In the genomic region with DNA sequence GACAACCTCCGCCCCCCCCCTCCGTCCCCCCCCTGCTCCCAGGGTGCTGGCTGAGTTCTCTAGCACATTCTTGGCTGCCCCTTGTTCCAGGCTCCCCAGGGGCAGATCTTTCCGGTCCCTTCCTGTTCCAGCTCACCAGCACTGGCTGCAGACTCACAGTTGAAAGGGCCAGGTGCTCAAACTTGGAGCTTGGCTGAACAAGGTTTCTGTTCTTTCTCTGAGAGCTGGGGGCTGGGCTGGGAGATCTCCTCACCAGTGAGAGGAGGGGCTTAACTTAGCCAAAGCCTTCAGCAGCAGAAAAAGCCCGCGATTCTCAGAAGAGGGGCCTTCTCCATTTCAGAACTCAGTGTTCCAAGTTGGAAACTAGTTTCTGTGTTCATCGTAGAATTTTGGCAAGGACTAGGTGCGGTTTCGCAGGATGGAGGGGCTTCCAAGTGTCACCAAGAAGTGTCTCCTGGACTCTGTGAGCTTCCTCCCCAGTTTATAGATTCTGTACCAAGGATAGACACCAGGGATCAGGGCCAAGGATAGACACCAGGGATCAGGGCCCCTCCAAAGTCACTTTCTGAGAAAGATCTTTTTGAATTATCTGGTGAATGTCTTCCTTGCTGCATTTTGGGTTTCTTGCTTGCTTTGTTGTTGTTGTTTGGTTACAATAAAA, we compare ENCODE assay signal across 9 mouse cellular contexts. TPM values are rescaled to one million over a fixed set of nuclear protein-coding genes. Genes with fewer than 3 reads are reported as not detected.
DNase-seq lines count a peak whose midpoint lies in the region; ATAC-seq lines count a peak whose summit lies in the region.
"Had no signal": no experiment of that assay in that cellular context is flagged by ENCODE, and none has a peak within 500 bp of the region (broad histone marks: within the 10 kb centered on the region; RNA-seq: fewer than 3 reads in every experiment).

No protein-coding gene starts in this region.

- DNase-seq in midbrain, embryonic 11.5 days (ENCODE audit: low spot score, missing footprints) = peak; percentile 86
- DNase-seq in adrenal gland, postnatal 36 days = peak; percentile 44 to 56
- peak; percentile 77 for DNase-seq in gastrocnemius, postnatal 14 days
- DNase-seq in thymus, postnatal 25 days = peak; percentile 71
- no peak for DNase-seq in cerebellum, adult 9-11 months

- H3K36me3 ChIP-seq in midbrain, embryonic 11.5 days (ENCODE audit: control insufficient read depth, insufficient read depth, low read length) = no peaks in the 10 kb centered on the region
- no peaks in the 10 kb centered on the region for H3K36me3 ChIP-seq in midbrain, embryonic 16.5 days (ENCODE audit: control insufficient read depth, insufficient read depth, low read length)
- no peaks in the 10 kb centered on the region for H3K36me3 ChIP-seq in intestine, embryonic 16.5 days (ENCODE audit: control insufficient read depth, insufficient read depth, low read length)
- no peaks in the 10 kb centered on the region for H3K36me3 ChIP-seq in lung, embryonic 16.5 days (ENCODE audit: control insufficient read depth, insufficient read depth, low read length)
- H3K36me3 ChIP-seq: neural tube, embryonic 12.5 days had no signal

- H3K9ac ChIP-seq in midbrain, embryonic 11.5 days (ENCODE audit: low read length) = no peak overlapping the region
- H3K9ac ChIP-seq in midbrain, embryonic 16.5 days (ENCODE audit: low read depth, low read length) = no peak overlapping the region
- H3K9ac ChIP-seq in intestine, embryonic 16.5 days (ENCODE audit: low read depth, low read length) = no peak overlapping the region
- H3K9ac ChIP-seq in lung, embryonic 16.5 days (ENCODE audit: low read length) = peak overlapping the region; percentile 42; the same call in 1 of the 2 replicates
- H3K9ac ChIP-seq: neural tube, embryonic 12.5 days had no signal

- H3K4me3 ChIP-seq in midbrain, embryonic 11.5 days (ENCODE audit: low read depth, low read length) = no peak overlapping the region
- H3K4me3 ChIP-seq in midbrain, embryonic 16.5 days (ENCODE audit: low read depth, low read length) = no peak overlapping the region
- no peak overlapping the region for H3K4me3 ChIP-seq in intestine, embryonic 16.5 days (ENCODE audit: low read length)
- no peak overlapping the region; the same call in 1 of the 2 replicates for H3K4me3 ChIP-seq in lung, embryonic 16.5 days (ENCODE audit: low read length)
- H3K4me3 ChIP-seq: neural tube, embryonic 12.5 days had no signal

- intact Hi-C loops in gastrocnemius, postnatal 14 days (cut with DNase I; ENCODE audit: low total_unique reads) = no loop called here

- H3K27me3 ChIP-seq in midbrain, embryonic 11.5 days (ENCODE audit: control insufficient read depth, insufficient read depth, low read length) = no peaks in the 10 kb centered on the region
- H3K27me3 ChIP-seq in midbrain, embryonic 16.5 days (ENCODE audit: control insufficient read depth, insufficient read depth, low read depth, low read length) = no peaks in the 10 kb centered on the region
- H3K27me3 ChIP-seq in intestine, embryonic 16.5 days (replicated peaks; ENCODE audit: control insufficient read depth, insufficient read depth, low read length) = no peaks in the 10 kb centered on the region
- no peaks in the 10 kb centered on the region for H3K27me3 ChIP-seq in lung, embryonic 16.5 days (ENCODE audit: control insufficient read depth, insufficient read depth, low read depth, low read length)
- H3K27me3 ChIP-seq: neural tube, embryonic 12.5 days had no signal

- H3K4me2 ChIP-seq in midbrain, embryonic 11.5 days = no peak overlapping the region
- H3K4me2 ChIP-seq in midbrain, embryonic 16.5 days (ENCODE audit: low read length) = no peak overlapping the region
- H3K4me2 ChIP-seq in intestine, embryonic 16.5 days (ENCODE audit: low read depth, low read length) = no peak overlapping the region
- H3K4me2 ChIP-seq in lung, embryonic 16.5 days (ENCODE audit: low read depth, low read length) = peak overlapping the region; percentile 29
- H3K4me2 ChIP-seq: neural tube, embryonic 12.5 days had no signal

- no peak for ATAC-seq in midbrain, embryonic 11.5 days (ENCODE audit: low FRiP score)
- ATAC-seq in midbrain, embryonic 16.5 days = no peak
- ATAC-seq in intestine, embryonic 16.5 days = peak; percentile 73
- ATAC-seq in lung, embryonic 16.5 days (ENCODE audit: low read depth) = peak; percentile 93

- no peaks in the 10 kb centered on the region for H3K9me3 ChIP-seq in midbrain, embryonic 11.5 days (ENCODE audit: control insufficient read depth, low read length)
- no peaks in the 10 kb centered on the region for H3K9me3 ChIP-seq in midbrain, embryonic 16.5 days (replicated peaks; ENCODE audit: control insufficient read depth, low read length, poor library complexity, severe bottlenecking)
- H3K9me3 ChIP-seq in intestine, embryonic 16.5 days (ENCODE audit: control insufficient read depth, low read length) = no peaks in the 10 kb centered on the region
- no peaks in the 10 kb centered on the region for H3K9me3 ChIP-seq in lung, embryonic 16.5 days (ENCODE audit: control insufficient read depth, low read length)
- H3K9me3 ChIP-seq: neural tube, embryonic 12.5 days had no signal

- H3K4me1 ChIP-seq in midbrain, embryonic 11.5 days (ENCODE audit: control insufficient read depth, insufficient read depth, low read length) = no peaks in the 10 kb centered on the region; the same call in 1 of the 2 replicates
- no peaks in the 10 kb centered on the region for H3K4me1 ChIP-seq in midbrain, embryonic 16.5 days (ENCODE audit: control insufficient read depth, insufficient read depth, low read length)
- H3K4me1 ChIP-seq in intestine, embryonic 16.5 days (ENCODE audit: control insufficient read depth, insufficient read depth, low read length) = peaks cover 9% of the 10 kb centered on the region
- H3K4me1 ChIP-seq in lung, embryonic 16.5 days (replicated peaks; ENCODE audit: control insufficient read depth, insufficient read depth, low read length) = peaks cover 16% of the 10 kb centered on the region

- H3K27ac ChIP-seq in midbrain, embryonic 11.5 days (ENCODE audit: low read depth, low read length) = no peak overlapping the region
- no peak overlapping the region for H3K27ac ChIP-seq in midbrain, embryonic 16.5 days (ENCODE audit: low read length)
- peak overlapping the region; percentile 11; the same call in 1 of the 2 replicates for H3K27ac ChIP-seq in intestine, embryonic 16.5 days (ENCODE audit: low read length)
- peak overlapping the region; percentile 83 for H3K27ac ChIP-seq in lung, embryonic 16.5 days (ENCODE audit: low read length)
- H3K27ac ChIP-seq: neural tube, embryonic 12.5 days had no signal

- WGBS in midbrain, embryonic 11.5 days = 26% methylated on average over 8 of the region's 8 CpGs
- 30% methylated on average over 7 of the region's 8 CpGs for WGBS in midbrain, embryonic 16.5 days
- WGBS in intestine, embryonic 16.5 days = 34% methylated on average over 8 of the region's 8 CpGs
- WGBS in lung, embryonic 16.5 days = 12% methylated on average over 7 of the region's 8 CpGs

RNA-seq across cellular contexts. Expression of a gene that starts 29.2 kb away (rescaled TPM):
- polyA plus RNA-seq in midbrain, embryonic 11.5 days (2014; fragmentation: Nextera tagmentation; extraction: Ambion mirVana) = 8.7 and 9.9 TPM in 2 replicates
- 6.6 and 6.8 TPM in 2 replicates for polyA plus RNA-seq in midbrain, embryonic 16.5 days (2015; fragmentation: Nextera tagmentation; extraction: Ambion mirVana)
- total RNA-seq in adrenal gland, postnatal 36 days (2021) = 10 to 100 TPM in 1 of 2 experiments, 1 to 10 TPM in 1; 5.7 to 12.0 TPM
- total RNA-seq in gastrocnemius, postnatal 14 days (2021) = 1 to 10 TPM; 6.0 to 8.2 TPM
- 5.8 and 6.4 TPM in 2 replicates for polyA plus RNA-seq in intestine, embryonic 16.5 days (2015; fragmentation: Nextera tagmentation; extraction: Ambion mirVana)
- 9.7 and 11.8 TPM in 2 replicates for polyA plus RNA-seq in lung, embryonic 16.5 days (2015; fragmentation: Nextera tagmentation; extraction: Ambion mirVana)

RNA-seq across cellular contexts. Expression of a gene that starts 52.2 kb away (rescaled TPM):
- polyA plus RNA-seq in midbrain, embryonic 11.5 days (2014; fragmentation: Nextera tagmentation; extraction: Ambion mirVana) = 55.9 and 60.1 TPM in 2 replicates
- polyA plus RNA-seq in midbrain, embryonic 16.5 days (2015; fragmentation: Nextera tagmentation; extraction: Ambion mirVana) = 39.0 and 46.5 TPM in 2 replicates
- total RNA-seq in adrenal gland, postnatal 36 days (2021) = 10 to 100 TPM; 49.4 to 51.0 TPM
- 10 to 100 TPM; 19.6 to 21.1 TPM for total RNA-seq in gastrocnemius, postnatal 14 days (2021)
- 26.9 and 31.5 TPM in 2 replicates for polyA plus RNA-seq in intestine, embryonic 16.5 days (2015; fragmentation: Nextera tagmentation; extraction: Ambion mirVana)
- polyA plus RNA-seq in lung, embryonic 16.5 days (2015; fragmentation: Nextera tagmentation; extraction: Ambion mirVana) = 54.2 and 57.1 TPM in 2 replicates

Comparison
In these comparisons a context has a peak if more than half of its experiments do, and no peak if none do; other contexts are left out.
1. ATAC-seq: peak in intestine, embryonic 16.5 days (single experiment) and lung, embryonic 16.5 days (single experiment); none in midbrain, embryonic 11.5 days (single experiment) and midbrain, embryonic 16.5 days (single experiment).
2. H3K27ac ChIP-seq: peak in intestine, embryonic 16.5 days (single experiment) and lung, embryonic 16.5 days (single experiment); none in midbrain, embryonic 11.5 days (single experiment) and midbrain, embryonic 16.5 days (single experiment).